Mouse (Mus musculus) gastrocnemius, postnatal 25 days (tissue): ENCODE data around the gene Tnip3. TPM values are rescaled to one million over a fixed set of nuclear protein-coding genes. Genes with fewer than 3 reads are reported as not detected.

Experiments
- DNase-seq: peaks from one replicate; pipeline ENCODE4 v3.0.0; 2022
- total RNA-seq, 2 experiments: library from RNA; stranded (reverse); gene quantifications; 1 replicate in 1 of 2; 2 replicates in 1 of 2; pipeline ENCODE4 v1.2.3; 2021

Tnip3 gene
- total RNA-seq, 2 experiments from 2014 or later: not detected

GRCm38 (mm10) chr6:65585333-65586053 lies 60.4 kb downstream of the Tnip3 start:
- no peak for DNase-seq

GRCm38 (mm10) chr6:65588847-65589246 lies 63.7 kb downstream of the Tnip3 start:
- no peak for DNase-seq

- no peak for DNase-seq
These were observed 64.9 kb downstream of the Tnip3 start for GRCm38 (mm10) chr6:65590018-65590417.

GRCm38 (mm10) chr6:65594171-65594570 lies 69.1 kb downstream of the Tnip3 start:
- DNase-seq: no peak

- no peak for DNase-seq
These were observed 70.3 kb downstream of the Tnip3 start for GRCm38 (mm10) chr6:65595371-65595770.

- no peak for DNase-seq
These were observed 72.1 kb downstream of the Tnip3 start for GRCm38 (mm10) chr6:65597056-65597818.

GRCm38 (mm10) chr6:65598522-65598921 lies 73.4 kb downstream of the Tnip3 start:
- DNase-seq: no peak

- DNase-seq: no peak
These were observed 75.0 kb downstream of the Tnip3 start for GRCm38 (mm10) chr6:65599865-65600739.

GRCm38 (mm10) chr6:65600887-65601286 lies 75.8 kb downstream of the Tnip3 start:
- DNase-seq: no peak

GRCm38 (mm10) chr6:65605778-65606177 lies 80.7 kb downstream of the Tnip3 start:
- DNase-seq: no peak

- no peak for DNase-seq
These were observed 81.8 kb downstream of the Tnip3 start for GRCm38 (mm10) chr6:65606946-65607345.

- DNase-seq: no peak
These were observed 86.7 kb downstream of the Tnip3 start for GRCm38 (mm10) chr6:65611834-65612233.

- no peak for DNase-seq
These were observed 88.9 kb downstream of the Tnip3 start for GRCm38 (mm10) chr6:65613924-65614585.

GRCm38 (mm10) chr6:65615641-65616040 lies 90.5 kb downstream of the Tnip3 start:
- no peak for DNase-seq

- no peak for DNase-seq
These were observed 96.1 kb downstream of the Tnip3 start for GRCm38 (mm10) chr6:65621260-65621659.

GRCm38 (mm10) chr6:65623016-65623715 lies 98.1 kb downstream of the Tnip3 start:
- DNase-seq: no peak

GRCm38 (mm10) chr6:65630578-65630977 lies 105.5 kb downstream of the Tnip3 start:
- no peak for DNase-seq

GRCm38 (mm10) chr6:65632184-65632583 lies 107.1 kb downstream of the Tnip3 start:
- no peak for DNase-seq

- no peak for DNase-seq
These were observed 117.3 kb downstream of the Tnip3 start for GRCm38 (mm10) chr6:65642431-65642830.

- no peak for DNase-seq
These were observed 119.0 kb downstream of the Tnip3 start for GRCm38 (mm10) chr6:65644110-65644509.

GRCm38 (mm10) chr6:65646408-65646807 lies 121.3 kb downstream of the Tnip3 start:
- DNase-seq: no peak
